Mouse (Mus musculus) ES-E14 (cell line): Measurements from ENCODE around the gene Rfc3.

Experiments used
- CHD2 ChIP-seq: IDR thresholded peaks from 2 replicates; pipeline ENCODE4 v1.6.1; 2014; ENCODE audit warnings: mild to moderate bottlenecking, low read depth, low read length, inconsistent platforms
- HCFC1 ChIP-seq: IDR thresholded peaks from 2 replicates; pipeline ENCODE4 v1.6.1; 2012; ENCODE audit warnings: low read length, inconsistent platforms, borderline replicate concordance; ENCODE audit not compliant: insufficient read depth

DNA sequence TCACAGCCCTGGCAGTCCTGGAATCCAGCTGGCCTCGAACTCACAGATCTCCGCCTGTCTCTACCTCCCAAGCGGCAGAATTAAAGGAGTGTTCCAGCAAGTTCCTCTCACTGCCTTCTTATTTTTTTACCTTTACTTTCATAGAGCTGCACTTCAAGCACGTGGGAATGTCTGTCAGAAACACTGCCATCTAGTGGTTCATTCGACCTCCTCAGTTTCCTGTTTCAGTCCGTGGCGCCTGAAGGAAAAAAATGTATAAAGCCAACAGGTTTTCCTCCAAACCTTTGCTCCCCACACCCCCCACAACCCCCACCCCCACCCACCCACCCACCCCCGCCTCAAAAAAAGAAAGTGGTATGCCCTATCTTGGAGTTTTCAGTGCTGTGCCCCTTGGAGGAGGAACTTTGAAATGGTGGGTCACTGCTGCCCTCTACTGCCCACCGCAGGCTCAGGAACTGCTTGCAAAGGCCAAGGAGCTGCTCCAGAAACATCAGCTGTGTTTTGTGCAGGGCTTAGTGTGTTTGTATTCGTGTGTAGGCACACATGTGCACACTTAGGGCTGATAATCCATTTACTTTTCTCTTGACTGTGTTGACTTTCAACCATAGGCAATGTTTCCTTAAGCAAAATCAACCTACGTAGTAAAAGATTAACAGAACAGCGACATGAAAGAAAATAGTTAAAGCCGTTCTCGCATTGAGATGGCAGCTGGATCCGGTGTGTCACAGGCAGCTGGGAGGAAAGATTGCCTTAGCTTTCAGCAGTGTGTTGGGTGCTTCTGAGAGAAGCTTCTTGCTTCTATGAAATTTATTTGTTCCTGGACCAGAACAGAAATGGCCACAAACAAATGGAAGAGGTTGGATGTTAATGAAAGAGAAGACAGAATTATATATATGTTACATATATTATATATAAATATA is 35.8 kb upstream of the Rfc3 start:
- no peak for TF ChIP-seq HCFC1
- TF ChIP-seq CHD2, result no peak
